Mouse (Mus musculus) gastrocnemius, postnatal 14 days (tissue): ENCODE data around the gene Snrnp35. TPM values are rescaled to one million over a fixed set of nuclear protein-coding genes. Genes with fewer than 3 reads are reported as not detected.
A peak's percentile ranks its signal among the peaks of the same experiment; 100 is the strongest.

Source experiments
- DNase-seq: peaks from one replicate; pipeline ENCODE4 v3.0.0; 2021; ENCODE audit warnings: mixed read lengths
- intact Hi-C: fragments of 180-260 bp; cut with DNase I; formaldehyde crosslinking; loops from one replicate; pipeline ENCODE4 v1.15.1; 2025; ENCODE audit warnings: low total_unique reads
- total RNA-seq, 2 experiments: library from RNA; stranded (reverse); gene quantifications; 2 replicates each; pipeline ENCODE4 v1.2.3; 2021

Gene Snrnp35
- total RNA-seq, 2 experiments from 2014 or later, result 27.3 to 28.4 TPM

DNA sequence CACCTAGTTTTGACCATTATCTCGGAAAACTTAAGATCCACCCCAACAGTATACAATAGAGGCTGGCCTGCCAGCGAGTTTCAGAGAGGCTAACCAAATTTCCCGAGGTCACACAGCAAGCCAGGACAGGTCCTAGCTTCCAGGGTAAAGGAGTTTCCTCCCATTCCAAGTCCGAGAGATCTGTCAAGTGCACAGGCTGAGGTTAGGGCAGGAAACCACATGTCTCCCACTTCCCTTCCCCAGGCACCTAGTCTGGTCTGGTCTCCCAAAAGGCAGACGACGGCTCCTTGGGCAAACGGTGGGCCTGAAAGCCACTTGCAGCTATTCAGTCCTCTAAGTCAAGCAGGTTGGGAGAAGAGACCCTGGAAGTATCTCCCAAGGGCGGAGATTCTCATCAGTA lies 46.8 kb downstream of the Snrnp35 start:
- intact Hi-C loops, result no loop called here
- no peak for DNase-seq

DNA sequence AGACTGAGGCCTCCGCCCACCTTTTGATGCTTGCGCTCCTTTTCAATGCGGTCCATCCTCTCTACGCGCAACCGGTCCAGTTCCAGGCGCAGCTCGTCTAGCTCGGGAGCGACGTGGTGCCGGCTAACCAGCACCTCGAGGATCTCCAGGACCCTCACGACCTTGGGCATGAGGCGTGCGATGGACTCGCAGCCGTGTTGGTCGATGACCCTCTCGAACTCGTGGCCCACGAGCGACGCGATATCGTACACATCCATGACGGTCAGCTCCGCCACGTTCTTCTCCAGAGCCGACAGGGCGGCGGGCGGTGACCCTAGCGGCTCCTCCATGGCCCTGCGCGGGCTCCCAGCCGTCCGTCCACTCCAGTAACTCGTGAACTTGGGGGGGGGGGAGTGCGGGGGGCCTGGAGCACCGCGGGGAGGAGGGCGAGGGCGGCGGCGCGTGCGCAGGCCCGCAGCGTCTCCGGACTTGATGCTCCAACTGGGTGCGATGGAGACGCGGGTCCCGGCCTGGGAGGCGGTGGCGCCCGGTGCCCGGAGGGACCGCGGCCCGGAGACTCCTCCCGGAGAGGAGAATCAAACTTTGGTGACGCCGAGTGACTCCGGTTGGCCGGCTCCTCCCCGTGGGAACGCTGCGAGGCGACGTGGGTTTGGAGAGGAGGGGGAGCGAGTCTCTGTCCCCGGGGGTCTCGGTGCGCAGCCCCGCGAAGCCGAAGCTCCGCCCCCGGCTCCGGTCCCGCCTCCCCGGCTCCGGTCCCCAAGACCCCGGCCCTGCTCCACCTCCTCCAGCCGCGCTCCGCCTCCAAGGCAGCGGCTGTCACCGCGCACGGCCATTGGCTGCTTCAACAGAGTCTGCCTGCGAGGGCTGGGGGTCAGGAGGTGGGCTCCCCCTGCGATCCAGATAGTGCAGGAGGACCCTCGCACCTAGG lies 48.0 kb downstream of the Snrnp35 start, which contains the start of gene Rilpl1:
Gene Rilpl1 (minus strand): TSS at position 737 of the 928 bp plus-strand sequence.
- peak; percentile 89 for DNase-seq
- intact Hi-C loops, result no loop called here

DNA sequence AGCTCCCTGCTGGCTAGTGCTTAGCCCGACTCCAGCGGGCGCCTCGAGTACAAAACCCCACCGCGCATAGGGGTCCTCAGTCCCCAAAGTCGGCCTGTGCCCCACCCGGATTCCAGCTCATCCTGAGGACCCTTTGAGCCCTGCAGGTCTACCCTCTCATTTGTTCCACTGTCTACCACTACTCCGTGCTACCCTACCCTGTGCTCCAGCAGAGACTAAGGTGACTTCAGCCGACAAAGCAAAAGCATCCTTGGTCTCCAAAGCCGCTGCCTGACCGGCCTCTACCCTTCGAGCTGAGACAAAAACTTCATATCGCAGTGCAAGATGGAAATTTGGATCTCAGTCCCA lies 48.6 kb downstream of the Snrnp35 start:
- intact Hi-C loops, result no loop called here

DNA sequence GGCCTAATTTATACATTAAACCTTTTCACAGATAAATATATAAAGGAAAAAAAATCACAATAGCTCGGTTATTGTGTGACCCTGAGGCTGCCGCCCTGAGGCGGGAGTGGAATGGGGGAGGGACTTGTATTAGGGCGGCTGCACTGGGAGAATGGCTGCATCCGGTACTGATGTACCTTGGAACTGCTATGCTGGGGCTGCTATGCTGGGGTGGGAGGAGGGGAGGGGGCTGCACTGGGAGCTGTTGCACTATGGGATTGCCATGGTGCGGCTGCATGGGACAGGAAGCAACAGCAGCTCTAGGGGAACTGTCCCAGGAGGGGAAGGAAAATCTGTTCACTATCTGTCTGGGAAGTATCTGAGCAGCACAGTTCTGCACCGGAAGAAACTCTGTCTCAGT lies 49.5 kb downstream of the Snrnp35 start:
- DNase-seq, result no peak
- intact Hi-C loops, result no loop called here

More for the DNA sequence above, 48.6 kb downstream of the Snrnp35 start:
- no peak for DNase-seq

DNA sequence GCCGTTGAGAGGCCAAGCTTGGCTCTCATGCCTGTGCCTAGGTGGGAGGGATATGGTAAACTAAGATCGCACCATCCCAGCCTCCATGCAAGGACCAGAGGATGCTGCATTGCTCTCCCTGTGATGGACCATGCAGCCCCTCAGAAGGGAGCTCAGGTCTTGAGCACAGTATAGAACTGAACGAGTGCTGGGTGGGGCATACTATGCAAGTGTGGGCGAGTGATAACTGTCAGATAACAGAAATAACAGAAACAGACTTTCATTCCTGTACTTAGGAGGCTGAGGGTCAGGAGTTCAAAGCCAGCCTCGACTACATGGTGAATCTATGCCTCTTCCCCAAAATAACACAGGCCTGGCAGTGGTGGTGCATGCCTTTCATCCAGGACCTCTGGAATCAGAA lies 52.1 kb downstream of the Snrnp35 start:
- no peak for DNase-seq
- intact Hi-C loops, result loop anchor here (5.0 kb wide), 1 partner anchor 98 kb away; the partner anchor contains the start of gene Kmt5a

DNA sequence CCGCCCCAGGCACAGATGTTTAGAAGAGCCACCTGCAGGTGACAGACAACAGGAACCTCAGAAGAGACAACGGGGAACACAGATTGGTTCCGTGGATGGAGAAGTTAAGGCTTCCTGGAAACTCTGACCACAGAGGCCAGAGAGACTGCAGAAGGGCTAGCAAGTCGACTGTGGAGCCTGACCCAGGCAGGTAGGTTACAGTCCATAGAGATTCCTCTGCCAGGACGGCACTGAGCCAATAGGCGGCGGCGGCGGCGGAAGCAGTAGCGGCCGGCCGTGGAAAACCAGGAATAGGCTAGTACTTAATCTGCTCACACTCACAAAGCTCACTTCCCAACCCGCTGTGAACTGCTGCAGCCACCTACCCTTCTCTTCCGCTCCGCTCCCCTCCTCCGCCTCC lies 53.8 kb downstream of the Snrnp35 start:
- DNase-seq, result peak; percentile 47
- intact Hi-C loops, result loop anchor here (5.0 kb wide), 1 partner anchor 99 kb away; the partner anchor contains the start of gene Kmt5a

DNA sequence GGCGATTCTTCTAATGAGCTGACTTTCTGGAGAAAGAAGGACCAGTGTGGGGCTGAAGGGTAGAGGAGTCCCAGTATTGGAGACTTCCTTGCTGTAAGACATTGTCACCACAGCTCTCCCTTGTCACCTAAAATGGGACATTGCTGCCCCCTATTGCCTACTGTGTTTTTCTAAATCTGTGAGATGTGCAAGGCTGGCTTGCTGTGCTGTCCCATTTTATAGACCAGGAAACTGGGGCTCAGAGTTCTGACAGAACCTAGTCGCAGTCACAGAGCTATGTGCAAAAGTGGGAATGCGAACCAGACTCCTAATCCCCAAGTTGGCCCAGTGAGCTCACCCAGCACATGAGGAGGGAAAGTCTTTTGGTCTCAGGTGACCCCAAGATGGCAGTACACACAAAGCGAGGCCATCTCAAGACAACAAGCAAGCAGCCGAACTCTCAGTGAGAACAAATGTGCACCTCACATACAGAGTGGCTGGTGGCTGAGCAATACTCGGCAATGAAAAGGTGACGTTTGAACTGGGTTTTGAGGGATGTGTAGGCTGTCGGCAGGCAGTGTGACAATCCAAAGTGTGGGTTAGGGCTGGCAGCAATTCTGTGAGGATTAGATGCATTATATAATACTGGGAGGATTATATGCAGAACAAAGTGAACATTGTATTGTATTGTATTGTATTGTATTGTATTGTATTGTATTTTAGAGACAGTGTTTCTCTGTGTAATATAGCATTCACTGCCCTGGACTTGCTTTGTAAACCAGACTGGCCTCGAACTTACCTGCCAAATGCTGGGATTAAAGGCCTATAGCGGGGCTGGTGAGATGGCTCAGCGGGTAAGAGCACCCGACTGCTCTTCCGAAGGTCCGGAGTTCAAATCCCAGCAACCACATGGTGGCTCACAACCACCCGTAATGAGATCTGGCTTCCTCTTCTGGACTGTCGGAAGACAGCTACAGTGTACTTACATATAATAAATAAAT lies 56.2 kb downstream of the Snrnp35 start:
- no peak for DNase-seq
- intact Hi-C loops, result loop anchor here (5.0 kb wide), 1 partner anchor 102 kb away; the partner anchor contains the start of gene Kmt5a

DNA sequence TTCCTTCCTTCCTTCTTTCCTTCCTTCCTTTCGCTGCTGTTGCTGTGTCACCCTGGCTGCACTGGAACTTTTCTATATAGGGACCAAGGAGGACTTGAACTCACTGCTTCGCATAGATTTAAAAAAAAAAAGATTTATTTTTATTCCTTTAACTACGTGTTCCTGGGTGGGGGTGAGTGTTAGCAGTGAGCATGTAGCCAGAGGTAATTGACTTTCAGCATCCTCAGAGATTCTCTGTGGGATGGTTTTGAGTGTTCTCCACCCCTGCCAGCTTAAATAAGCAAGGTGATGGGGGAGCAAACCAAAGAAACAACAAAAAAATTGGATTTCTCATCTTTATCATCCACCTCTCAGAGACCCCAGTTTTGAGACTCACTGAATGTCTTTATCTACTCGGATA lies 57.0 kb downstream of the Snrnp35 start:
- intact Hi-C loops, result loop anchor here (5.0 kb wide), 2 partner anchors 103 to 113 kb away; partner anchors contain the start of genes Kmt5a and Sbno1
- DNase-seq, result no peak

DNA sequence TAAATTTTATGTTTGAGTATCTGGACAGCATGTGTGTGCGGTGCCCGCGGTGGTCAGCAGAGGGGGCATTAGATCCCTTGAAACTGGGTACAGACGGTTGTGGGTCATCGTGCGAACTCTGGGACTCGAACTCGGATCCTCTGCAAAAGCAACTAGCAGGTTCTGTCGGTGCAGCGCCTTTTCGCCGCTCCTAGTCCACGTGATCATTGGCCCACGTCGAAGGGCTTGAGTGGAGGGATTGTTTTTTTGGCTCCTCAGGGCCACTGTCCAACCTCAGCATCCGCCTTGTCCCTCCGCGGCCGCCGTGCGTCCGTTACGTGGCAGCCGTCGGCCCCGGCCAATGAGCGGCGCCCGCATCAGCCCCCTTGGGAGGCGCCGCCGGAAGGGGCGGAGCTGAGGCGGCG lies 57.5 kb downstream of the Snrnp35 start, which contains the start of gene Tmed2:
Gene Tmed2 (plus strand): TSS at position 313 of the 404 bp plus-strand sequence.
- intact Hi-C loops, result loop anchor here (5.0 kb wide), 1 partner anchor 113 kb away; the partner anchor contains the start of gene Sbno1

More for the DNA sequence above, 57.5 kb downstream of the Snrnp35 start, which contains the start of gene Tmed2:
- DNase-seq, result peak; percentile 96

Other genes with a start within 250 kb of the Snrnp35 start
- 10 to 100 TPM; 18.4 to 19.0 TPM for gene Pitpnm2, start 233.4 kb upstream of the Snrnp35 start, total RNA-seq
- gene Mphosph9, start 155.2 kb upstream of the Snrnp35 start, total RNA-seq, result 1 to 10 TPM; 2.6 to 2.9 TPM
- 1 to 10 TPM; 6.9 to 8.6 TPM for gene 2810006K23Rik, start 155.0 kb upstream of the Snrnp35 start, total RNA-seq
- 100 to 1,000 TPM in 1 of 2 experiments, 10 to 100 TPM in 1; 99.5 to 128 TPM for gene Cdk2ap1, start 120.1 kb upstream of the Snrnp35 start, total RNA-seq
- 10 to 100 TPM; 32.4 to 35.6 TPM for gene Sbno1, start 57.1 kb upstream of the Snrnp35 start, total RNA-seq
- 10 to 100 TPM; 56.4 to 66.0 TPM for gene Kmt5a, start 43.2 kb upstream of the Snrnp35 start, total RNA-seq
- 1 to 10 TPM; 4.2 to 4.6 TPM for gene Rilpl2, start 4.8 kb upstream of the Snrnp35 start, total RNA-seq
- 10 to 100 TPM; 61.8 to 96.0 TPM for gene Rilpl1, start 48.3 kb downstream of the Snrnp35 start, total RNA-seq
- 100 to 1,000 TPM; 138 to 152 TPM for gene Tmed2, start 57.6 kb downstream of the Snrnp35 start, total RNA-seq
- 1 to 10 TPM; 3.5 to 4.1 TPM for gene Ddx55, start 69.7 kb downstream of the Snrnp35 start, total RNA-seq
- 10 to 100 TPM; 40.2 to 42.9 TPM for gene Eif2b1, start 96.0 kb downstream of the Snrnp35 start, total RNA-seq
- 10 to 100 TPM; 14.9 to 15.0 TPM for gene Gtf2h3, start 96.0 kb downstream of the Snrnp35 start, total RNA-seq
- 10 to 100 TPM; 18.8 to 24.3 TPM for gene Atp6v0a2, start 145.4 kb downstream of the Snrnp35 start, total RNA-seq
- gene Dnah10, start 242.0 kb downstream of the Snrnp35 start, total RNA-seq, result under 1 TPM; 0.02 to 0.10 TPM